18 mouse cellular contexts compared by ENCODE assay signal in genomic region chr15:95285199-95285598, GRCm38 (mm10).
DNase-seq lines count a peak whose midpoint lies in the region; ATAC-seq and TF ChIP-seq lines count a peak whose summit lies in the region.
"Had no signal": no experiment of that assay in that cellular context is flagged by ENCODE, and none has a peak within 500 bp of the region (broad histone marks: within the 10 kb centered on the region; RNA-seq: fewer than 3 reads in every experiment).

No protein-coding gene starts in this region.

- WGBS in midbrain, embryonic 10.5 days = 28% methylated on average over 6 of the region's 6 CpGs
- 17% methylated on average over 6 of the region's 6 CpGs for WGBS in midbrain, postnatal 0 days
- WGBS in embryonic facial prominence, embryonic 14.5 days = 25% methylated on average over 6 of the region's 6 CpGs

- peak; percentile 82 for ATAC-seq in frontal cortex, adult (ENCODE audit: low TSS enrichment)
- ATAC-seq in midbrain, postnatal 0 days (ENCODE audit: low FRiP score) = no peak
- no peak for ATAC-seq in embryonic facial prominence, embryonic 14.5 days (ENCODE audit: low read depth)
- ATAC-seq: intestine, embryonic 16.5 days had no signal

- no peaks in the 10 kb centered on the region for H3K9me3 ChIP-seq in midbrain, embryonic 10.5 days (replicated peaks)
- no peaks in the 10 kb centered on the region for H3K9me3 ChIP-seq in midbrain, postnatal 0 days (ENCODE audit: low read length)
- H3K9me3 ChIP-seq in embryonic facial prominence, embryonic 14.5 days (ENCODE audit: control insufficient read depth, low read length) = no peaks in the 10 kb centered on the region
- H3K9me3 ChIP-seq: embryonic facial prominence, embryonic 15.5 days; lung, embryonic 15.5 days; neural tube, embryonic 12.5 days had no signal

- no peaks in the 10 kb centered on the region for H3K36me3 ChIP-seq in midbrain, embryonic 10.5 days
- no peaks in the 10 kb centered on the region for H3K36me3 ChIP-seq in midbrain, postnatal 0 days (ENCODE audit: insufficient read depth, low read length)
- no peaks in the 10 kb centered on the region for H3K36me3 ChIP-seq in embryonic facial prominence, embryonic 14.5 days (ENCODE audit: control insufficient read depth, insufficient read depth, low read length)
- H3K36me3 ChIP-seq: embryonic facial prominence, embryonic 15.5 days; G1E; lung, embryonic 15.5 days; neural tube, embryonic 12.5 days had no signal

- DNase-seq in frontal cortex, postnatal 14 days (ENCODE audit: low spot score in 2 of 2) = no peak
- peak; percentile 15 for DNase-seq in midbrain, embryonic 10.5 days (ENCODE audit: low spot score)
- no peak for DNase-seq in midbrain, postnatal 0 days (ENCODE audit: low spot score)
- peak; percentile 31 for DNase-seq in embryonic facial prominence, embryonic 14.5 days (ENCODE audit: low spot score)
- peak; percentile 16 for DNase-seq in retina, postnatal 1 day
- DNase-seq in B cell, adult 2 months = no peak
- DNase-seq in gastrocnemius, postnatal 10 days = no peak
- DNase-seq: cerebellum, adult 8-10 months; heart, postnatal 36 days; liver; thymus, adult 18-20 months had no signal

- no peak for TF ChIP-seq CTCF in midbrain, postnatal 0 days (IDR thresholded peaks at IDR 0.05)

- no peak overlapping the region for H3K4me2 ChIP-seq in midbrain, postnatal 0 days (ENCODE audit: low read depth, low read length, poor library complexity, severe bottlenecking)
- no peak overlapping the region for H3K4me2 ChIP-seq in embryonic facial prominence, embryonic 14.5 days (ENCODE audit: low read depth, low read length)
- H3K4me2 ChIP-seq: embryonic facial prominence, embryonic 15.5 days; lung, embryonic 15.5 days; neural tube, embryonic 12.5 days had no signal

- no peak overlapping the region for H3K9ac ChIP-seq in midbrain, postnatal 0 days (replicated peaks; ENCODE audit: low read length, poor library complexity, severe bottlenecking)
- H3K9ac ChIP-seq in embryonic facial prominence, embryonic 14.5 days (ENCODE audit: low read depth, low read length) = no peak overlapping the region
- H3K9ac ChIP-seq: embryonic facial prominence, embryonic 15.5 days; lung, embryonic 15.5 days; neural tube, embryonic 12.5 days had no signal

- peaks cover 17% of the 10 kb centered on the region; the same call in 1 of the 2 replicates for H3K27me3 ChIP-seq in midbrain, embryonic 10.5 days (ENCODE audit: low read depth, poor library complexity, severe bottlenecking)
- no peaks in the 10 kb centered on the region for H3K27me3 ChIP-seq in midbrain, postnatal 0 days (ENCODE audit: insufficient read depth, low read length)
- no peaks in the 10 kb centered on the region for H3K27me3 ChIP-seq in embryonic facial prominence, embryonic 14.5 days (replicated peaks; ENCODE audit: control insufficient read depth, insufficient read depth, low read length)
- H3K27me3 ChIP-seq: embryonic facial prominence, embryonic 15.5 days; lung, embryonic 15.5 days; megakaryocyte, embryonic 14.5 days; neural tube, embryonic 12.5 days had no signal

- no peak overlapping the region for H3K4me3 ChIP-seq in midbrain, embryonic 10.5 days
- no peak overlapping the region for H3K4me3 ChIP-seq in midbrain, postnatal 0 days (ENCODE audit: low read depth, low read length)
- H3K4me3 ChIP-seq in embryonic facial prominence, embryonic 14.5 days (ENCODE audit: low read depth, low read length) = no peak overlapping the region
- H3K4me3 ChIP-seq: embryonic facial prominence, embryonic 15.5 days; lung, embryonic 15.5 days; megakaryocyte, embryonic 14.5 days; neural tube, embryonic 12.5 days had no signal

- H3K27ac ChIP-seq in midbrain, embryonic 10.5 days (replicated peaks) = no peak overlapping the region
- H3K27ac ChIP-seq in midbrain, postnatal 0 days (ENCODE audit: low read depth, low read length) = no peak overlapping the region
- no peak overlapping the region for H3K27ac ChIP-seq in embryonic facial prominence, embryonic 14.5 days (replicated peaks; ENCODE audit: low read depth, low read length)
- H3K27ac ChIP-seq: embryonic facial prominence, embryonic 15.5 days; lung, embryonic 15.5 days; neural tube, embryonic 12.5 days had no signal

- peaks cover 25% of the 10 kb centered on the region for H3K4me1 ChIP-seq in midbrain, embryonic 10.5 days
- no peaks in the 10 kb centered on the region for H3K4me1 ChIP-seq in midbrain, postnatal 0 days (ENCODE audit: insufficient read depth, low read length)
- no peaks in the 10 kb centered on the region for H3K4me1 ChIP-seq in embryonic facial prominence, embryonic 14.5 days (ENCODE audit: control insufficient read depth, insufficient read depth, low read length)
- H3K4me1 ChIP-seq: embryonic facial prominence, embryonic 15.5 days; lung, embryonic 15.5 days; megakaryocyte, embryonic 14.5 days; neural tube, embryonic 12.5 days had no signal

Comparison
In these comparisons a context has a peak if more than half of its experiments do, and no peak if none do; other contexts are left out.
1. DNase-seq: peak in midbrain, embryonic 10.5 days (single experiment), embryonic facial prominence, embryonic 14.5 days (single experiment) and retina, postnatal 1 day (single experiment); none in frontal cortex, postnatal 14 days (0 of 2), midbrain, postnatal 0 days (single experiment), B cell, adult 2 months (0 of 2) and gastrocnemius, postnatal 10 days (single experiment).